Mouse (Mus musculus): ENCODE data around the gene Relch.
"Not testable (repeated sequence)": the region's sequence is repeated elsewhere in the genome, so short reads cannot be mapped to it uniquely, and the experiment has no call there.

The Relch gene

DNA sequence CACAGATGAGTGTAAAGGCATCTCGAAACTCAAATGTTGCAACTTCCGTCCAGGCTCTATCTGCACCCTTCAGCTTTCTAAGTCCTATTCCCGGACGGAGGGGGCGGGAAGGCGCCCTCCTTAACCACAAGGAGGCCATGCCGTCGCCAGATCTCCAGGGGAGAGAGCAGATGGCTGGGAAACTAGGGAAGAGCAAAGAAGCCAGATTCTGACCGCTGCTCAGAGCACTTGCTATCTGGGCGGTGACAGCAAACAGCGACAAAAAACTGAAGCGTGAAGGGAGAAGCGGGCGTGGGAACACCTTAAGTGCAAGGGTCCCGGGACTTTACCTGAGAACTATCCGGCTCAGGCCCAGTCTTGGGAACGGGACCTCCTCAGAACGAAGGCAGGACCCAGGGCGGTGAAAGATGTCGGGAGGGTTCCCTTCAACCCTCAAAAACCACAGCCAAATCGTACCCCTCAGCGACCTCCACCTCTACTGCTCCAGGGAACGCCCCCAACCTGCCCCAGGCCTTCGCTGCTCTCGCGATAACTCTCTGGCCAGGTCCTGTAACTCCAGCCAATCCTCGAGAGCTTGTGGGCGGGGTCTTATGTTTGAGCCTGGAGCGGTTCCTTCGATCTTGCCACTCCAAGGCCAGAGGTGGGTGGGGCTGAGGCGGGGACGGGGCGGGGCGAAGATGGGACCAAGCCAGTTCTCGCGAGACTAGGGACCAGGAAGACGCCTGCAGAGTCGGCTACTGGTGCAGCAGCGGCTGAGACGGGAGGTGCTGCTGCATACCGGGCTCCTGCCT lies at the start of gene Relch, which contains the start of gene Pign:
Gene Relch, plus strand, starts transcription at position 691 of the 791 bp plus-strand sequence.
Gene Pign, minus strand, starts transcription at position 507 of the 791 bp plus-strand sequence.
- peak; percentile 97 for DNase-seq (ENCODE audit: low spot score in 2 of 2)

DNA sequence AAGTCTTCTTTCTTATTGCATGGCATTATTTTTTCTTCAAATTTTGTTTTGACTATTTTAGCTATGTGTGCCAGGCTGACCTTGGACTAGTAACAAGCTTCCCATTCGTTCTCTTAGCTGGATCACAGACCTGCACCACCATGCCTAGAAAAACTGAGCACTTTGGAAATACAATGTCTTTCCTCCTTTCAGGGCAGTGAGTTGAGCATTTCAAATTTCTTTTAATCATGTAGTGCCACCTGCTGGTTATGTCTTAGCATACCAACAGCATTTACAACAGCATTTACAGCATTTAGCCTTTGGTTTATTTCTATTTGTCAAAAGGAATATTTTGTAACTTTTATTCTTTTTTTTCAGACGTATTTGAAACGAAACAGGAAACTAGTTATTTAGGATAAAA lies 33.2 kb upstream of the Relch start:
- DNase-seq (ENCODE audit: low spot score in 2 of 2) = no peak

DNA sequence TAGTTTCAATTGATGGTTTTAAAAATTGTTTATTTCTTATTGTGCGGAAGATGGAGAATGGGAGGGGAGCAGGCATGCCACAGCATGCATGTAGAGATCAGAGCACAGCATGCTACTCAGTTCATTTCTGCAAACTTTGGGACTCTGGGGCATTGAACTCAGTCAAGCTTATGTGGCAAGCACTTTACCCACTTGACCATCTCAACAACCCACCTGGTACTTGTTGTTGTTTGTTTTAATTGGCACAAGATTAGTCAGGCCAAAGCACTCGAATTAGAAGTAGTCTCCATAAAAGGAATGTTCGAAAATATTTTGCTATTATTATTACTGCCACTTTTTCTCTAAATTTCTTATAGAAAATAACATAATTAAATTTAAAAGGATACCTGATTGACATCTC lies 19.6 kb upstream of the Relch start:
- no peak for DNase-seq (ENCODE audit: low spot score in 2 of 2)

DNA sequence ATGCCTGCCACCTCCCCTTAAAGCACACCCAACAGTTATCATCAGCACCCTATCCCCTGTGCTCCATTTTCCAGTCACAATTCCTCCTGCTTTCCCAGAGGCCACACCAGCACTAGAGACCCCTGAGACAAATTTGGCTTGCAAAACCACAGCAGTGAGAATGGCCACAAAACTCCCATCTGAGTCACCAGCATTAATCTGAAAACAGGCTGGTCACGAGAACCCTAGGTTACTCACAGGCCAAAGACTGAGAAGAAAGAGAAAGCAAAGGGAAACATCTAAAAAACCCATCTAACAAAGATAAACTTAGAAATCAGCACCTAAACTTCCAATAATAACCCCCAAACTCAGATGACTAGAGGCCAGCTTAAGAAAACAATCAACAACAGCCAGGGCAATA lies 13.0 kb upstream of the Relch start:
- DNase-seq (ENCODE audit: low spot score in 2 of 2) = no peak

DNA sequence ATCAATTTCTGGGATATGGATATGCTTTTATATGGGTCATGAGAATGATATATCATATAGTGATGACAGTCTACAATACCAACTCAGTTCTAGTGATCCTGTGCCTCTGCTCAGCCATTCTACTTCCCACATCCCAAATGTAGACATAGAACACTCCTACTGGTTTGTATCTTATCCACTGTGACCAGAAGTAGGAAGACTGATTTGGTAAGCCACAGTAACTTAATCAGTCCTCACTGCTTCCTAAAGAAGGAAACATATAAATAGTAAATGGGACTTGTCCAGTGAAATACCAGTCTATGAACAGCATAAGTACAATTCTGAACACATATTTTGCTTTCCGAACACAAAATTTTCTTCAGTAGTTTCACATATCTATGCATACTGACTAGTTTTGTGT lies 9.7 kb upstream of the Relch start:
- no peak for DNase-seq (ENCODE audit: low spot score in 2 of 2)

DNA sequence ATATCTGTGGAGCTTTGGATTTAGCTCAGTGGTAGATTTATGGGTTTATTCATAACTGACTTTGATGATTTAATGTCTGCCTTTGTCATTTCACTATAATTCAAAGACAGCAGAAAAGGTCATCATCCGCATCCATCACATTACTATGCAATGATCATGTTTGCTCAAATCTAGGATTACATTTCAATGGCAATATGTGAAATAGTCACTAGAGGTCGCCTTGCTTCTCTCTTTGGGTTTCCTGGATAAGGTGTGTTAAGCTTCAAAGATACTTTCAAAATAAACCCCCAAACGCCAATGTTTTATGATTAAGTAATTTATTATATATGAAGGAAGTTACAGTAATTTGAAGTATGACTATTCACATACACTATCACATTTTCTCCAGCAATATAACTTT lies 3.6 kb upstream of the Relch start:
- no peak for DNase-seq (ENCODE audit: low spot score in 2 of 2)

DNA sequence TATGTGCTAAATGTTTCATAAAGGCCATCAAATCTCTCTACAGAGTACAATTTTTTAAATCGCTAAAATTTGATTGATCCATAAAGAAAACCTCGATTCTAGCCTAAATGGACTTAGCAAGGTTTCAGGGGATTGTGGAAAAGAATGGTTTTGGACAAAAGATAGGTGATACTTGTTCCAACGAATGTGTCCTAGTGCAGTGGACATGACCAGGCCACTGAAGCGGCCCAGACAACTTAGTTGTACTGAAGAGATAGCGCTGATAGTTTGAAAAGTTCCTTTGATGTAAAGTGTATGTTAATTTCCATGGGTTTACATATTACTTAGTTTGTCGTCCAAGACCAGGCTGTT lies 866 bp upstream of the Relch start:
- no peak for DNase-seq (ENCODE audit: low spot score in 2 of 2)

DNA sequence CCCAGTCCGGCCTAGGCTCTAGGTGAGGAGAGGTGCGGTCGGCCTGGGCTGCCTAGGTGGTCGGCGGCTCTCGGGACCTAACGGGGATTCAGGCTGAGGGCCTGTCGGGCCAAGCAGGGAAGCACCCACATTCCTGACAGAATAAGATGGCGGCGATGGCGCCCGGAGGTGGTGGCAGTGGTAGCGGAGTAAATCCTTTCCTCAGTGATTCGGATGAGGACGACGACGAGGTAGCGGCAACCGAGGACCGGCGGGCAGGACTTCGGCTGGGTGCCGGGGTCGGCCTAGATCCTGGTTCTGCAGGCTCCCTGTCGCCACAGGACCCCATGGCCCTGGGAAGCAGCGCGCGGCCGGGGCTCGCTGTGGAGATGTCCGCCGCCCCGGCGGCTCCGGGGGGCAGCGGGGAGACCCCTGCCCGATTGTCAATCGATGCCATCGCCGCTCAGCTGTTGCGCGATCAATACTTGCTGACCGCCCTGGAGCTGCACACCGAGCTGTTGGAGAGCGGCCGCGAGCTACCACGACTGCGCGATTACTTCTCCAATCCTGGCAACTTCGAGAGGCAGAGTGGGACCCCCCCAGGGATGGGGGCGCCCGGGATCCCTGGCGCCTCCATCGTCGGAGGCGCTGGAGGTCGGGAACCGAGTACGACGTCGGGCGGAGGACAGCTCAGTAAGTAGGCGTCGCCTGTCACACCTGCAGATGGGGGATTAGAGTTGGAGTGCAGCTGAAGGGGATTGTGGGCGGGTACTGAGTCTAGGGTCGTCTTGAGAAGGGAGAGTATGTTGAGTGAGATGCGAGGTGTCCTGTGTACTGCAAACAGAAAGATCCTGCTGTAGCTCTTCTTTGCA lies 526 bp downstream of the Relch start:
- no peak for DNase-seq (ENCODE audit: low spot score in 2 of 2)

DNA sequence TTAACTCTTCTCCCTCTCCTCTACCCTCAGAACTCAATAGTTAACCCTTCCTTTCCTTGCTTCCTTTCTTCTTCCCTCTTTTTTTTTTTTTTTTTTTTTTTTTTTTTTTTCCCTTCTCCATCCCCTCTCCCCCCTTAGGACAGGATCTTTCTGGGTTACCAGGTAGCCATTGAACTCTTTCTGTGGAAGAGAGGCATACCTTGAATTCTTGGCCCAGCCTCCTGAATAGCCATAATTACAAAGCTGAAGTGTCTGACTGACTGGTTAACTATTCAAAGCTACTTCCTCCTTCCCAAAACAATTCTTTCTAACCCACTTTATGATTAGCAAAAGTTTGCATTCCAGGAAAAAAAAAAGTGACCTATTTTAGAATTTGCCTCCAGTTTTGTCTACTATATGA lies 6.0 kb downstream of the Relch start:
- no peak for DNase-seq (ENCODE audit: low spot score in 2 of 2)

DNA sequence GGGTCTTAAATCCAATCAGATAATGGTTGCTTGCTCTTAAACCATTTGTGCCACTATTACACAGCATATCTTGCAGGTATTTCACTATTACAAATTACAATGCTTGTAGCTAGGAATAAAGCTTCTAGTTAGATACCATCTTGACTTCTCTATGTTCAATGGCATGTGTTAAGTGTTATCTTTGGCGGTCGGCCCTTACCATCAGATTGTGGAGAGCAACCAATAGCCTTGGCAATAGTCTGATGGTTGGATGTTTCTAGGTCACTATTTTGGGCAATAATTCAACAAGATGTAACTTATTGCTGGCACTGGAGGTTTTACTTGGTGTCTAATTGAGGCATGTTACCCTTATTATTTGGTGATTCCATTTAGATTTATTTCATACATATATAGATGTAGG lies 11.1 kb downstream of the Relch start:
- no peak for DNase-seq (ENCODE audit: low spot score in 2 of 2)

DNA sequence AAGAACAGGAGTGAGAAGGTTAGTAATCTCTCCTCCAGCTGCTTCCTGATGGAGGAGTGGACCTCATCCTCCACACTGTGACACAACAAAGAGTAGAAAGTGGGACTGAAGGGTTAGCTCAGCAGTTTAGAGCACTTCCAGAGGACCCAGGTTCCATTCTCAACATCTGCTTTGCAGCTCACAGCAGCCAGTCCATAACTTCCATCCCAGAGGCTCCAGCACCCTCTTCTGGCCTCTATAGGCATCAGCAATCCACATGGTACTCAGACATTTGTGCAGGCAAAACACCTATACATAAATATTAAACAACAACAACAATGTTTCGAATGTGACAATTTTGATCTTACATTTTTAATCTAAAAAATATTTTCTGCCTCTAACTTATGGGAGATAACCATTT lies 16.9 kb downstream of the Relch start:
- DNase-seq (ENCODE audit: low spot score in 2 of 2) = no peak

DNA sequence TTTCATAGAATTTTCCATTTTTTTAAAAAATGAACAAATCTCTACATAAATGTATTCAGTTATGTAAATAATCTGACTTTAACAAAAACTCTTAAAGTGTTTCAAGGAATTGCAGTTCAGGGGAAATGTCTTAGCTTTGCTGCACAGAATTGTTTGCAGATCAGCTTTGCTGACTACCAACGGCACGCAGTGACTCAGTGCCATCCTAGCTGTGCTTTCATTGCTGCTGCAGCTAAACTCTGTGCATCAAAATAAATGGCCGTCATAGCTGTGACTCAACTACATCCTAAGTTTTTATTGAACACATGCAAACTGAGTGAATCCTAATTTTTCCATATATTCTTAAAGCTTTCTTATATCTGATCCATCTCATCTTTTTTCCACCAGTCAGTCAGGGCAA lies 21.8 kb downstream of the Relch start:
- no peak for DNase-seq (ENCODE audit: low spot score in 2 of 2)

DNA sequence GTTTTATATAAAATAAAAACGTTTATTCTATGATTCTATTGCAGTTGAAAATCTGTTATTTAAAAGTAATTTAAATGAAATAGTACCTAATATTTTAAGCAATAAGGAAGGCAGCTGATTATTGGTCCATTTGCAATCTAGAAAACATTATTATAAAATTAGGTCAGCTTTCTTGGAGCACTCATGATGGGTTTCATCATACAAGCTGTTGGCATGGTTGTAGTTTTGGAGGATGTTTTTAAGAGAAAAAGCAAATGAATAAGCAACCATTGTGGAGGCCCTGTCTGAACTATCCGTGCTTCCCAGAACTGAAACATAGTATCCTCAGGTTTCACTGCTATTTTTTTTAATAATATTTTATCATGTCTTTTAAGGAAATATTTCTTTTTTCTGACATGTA lies 31.9 kb downstream of the Relch start:
- no peak for DNase-seq (ENCODE audit: low spot score in 2 of 2)

DNA sequence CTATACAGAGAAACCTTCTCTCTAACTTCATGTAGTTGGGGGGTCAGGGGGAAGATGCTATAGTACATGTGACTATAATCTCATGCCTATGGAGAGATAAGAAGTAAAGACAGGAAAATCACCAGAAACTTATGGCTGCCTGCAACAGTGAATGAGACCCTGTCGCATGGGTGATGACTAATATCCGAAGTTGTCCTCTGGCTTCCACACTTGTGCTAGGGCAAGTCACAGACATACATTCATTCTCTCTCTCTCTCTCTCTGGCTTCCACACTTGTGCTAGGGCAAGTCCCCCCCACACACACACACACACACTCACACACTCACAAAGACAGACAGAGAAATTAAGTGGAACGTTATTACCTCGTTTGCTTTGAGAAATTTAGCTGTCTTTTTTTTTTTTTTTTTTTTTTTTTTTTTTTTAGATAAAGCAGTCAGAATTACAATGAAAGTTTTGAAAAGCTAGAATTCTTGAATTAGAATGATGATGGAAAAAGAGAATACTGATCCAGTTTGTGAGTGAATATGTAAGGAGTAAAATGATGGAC lies 37.4 kb downstream of the Relch start:
- no peak for DNase-seq (ENCODE audit: low spot score in 2 of 2)

DNA sequence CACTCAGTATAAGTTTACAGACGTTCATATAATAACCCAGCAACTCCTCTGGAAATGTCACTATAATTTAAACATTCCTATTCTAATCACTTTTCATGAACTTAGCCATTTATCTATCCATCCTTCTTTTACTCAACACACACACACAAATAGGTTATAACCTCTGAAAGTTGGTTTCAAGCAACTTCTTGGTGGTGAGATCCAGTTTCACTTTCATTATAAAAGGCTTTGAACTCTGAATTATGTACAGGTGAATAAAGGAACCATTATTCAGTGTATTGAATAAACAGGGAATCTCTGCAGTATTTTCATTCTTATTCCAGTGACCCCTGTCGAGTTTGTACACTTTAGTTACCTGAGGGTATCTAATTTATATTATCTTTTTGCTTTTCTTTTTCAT lies 45.8 kb downstream of the Relch start:
- DNase-seq (ENCODE audit: low spot score in 2 of 2) = no peak

DNA sequence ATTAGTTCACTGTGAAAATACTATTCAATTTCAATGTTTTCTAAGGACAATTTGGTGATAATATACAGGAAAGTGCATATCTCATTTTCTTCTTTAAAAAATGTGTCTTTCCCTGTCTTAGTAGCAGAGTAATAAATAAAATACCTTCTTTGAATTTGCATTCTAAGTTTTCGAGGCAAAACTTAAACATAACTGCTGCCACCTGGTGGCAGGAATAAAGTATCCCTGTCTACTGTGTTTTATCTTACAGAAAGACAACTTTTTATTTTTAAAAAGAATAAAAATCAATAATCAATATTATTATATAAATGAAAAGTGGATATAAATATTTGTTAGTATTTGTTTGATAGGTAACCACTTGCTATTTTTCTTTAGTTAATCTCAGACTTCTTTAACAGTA lies 47.6 kb downstream of the Relch start:
- no peak for DNase-seq (ENCODE audit: low spot score in 2 of 2)

DNA sequence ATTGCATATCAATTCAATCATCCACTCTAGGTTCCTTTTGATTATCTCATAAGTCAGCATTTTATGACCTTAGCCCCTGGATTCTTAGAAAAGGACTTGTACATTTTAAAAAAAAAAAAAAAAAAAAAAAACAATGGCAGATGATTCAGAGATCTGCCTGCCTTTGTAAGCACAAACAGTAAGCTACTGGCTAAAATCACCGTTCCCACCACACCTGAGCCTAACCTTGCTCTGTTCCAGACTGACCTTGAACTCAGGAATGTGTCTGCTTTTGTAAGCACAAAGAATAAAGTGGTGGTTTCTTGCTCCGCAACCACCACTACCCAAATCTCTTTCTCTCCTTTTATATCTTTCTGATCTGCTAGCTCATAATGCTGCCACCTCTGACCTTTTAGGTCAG lies 49.2 kb downstream of the Relch start:
- no peak for DNase-seq (ENCODE audit: low spot score in 2 of 2)

DNA sequence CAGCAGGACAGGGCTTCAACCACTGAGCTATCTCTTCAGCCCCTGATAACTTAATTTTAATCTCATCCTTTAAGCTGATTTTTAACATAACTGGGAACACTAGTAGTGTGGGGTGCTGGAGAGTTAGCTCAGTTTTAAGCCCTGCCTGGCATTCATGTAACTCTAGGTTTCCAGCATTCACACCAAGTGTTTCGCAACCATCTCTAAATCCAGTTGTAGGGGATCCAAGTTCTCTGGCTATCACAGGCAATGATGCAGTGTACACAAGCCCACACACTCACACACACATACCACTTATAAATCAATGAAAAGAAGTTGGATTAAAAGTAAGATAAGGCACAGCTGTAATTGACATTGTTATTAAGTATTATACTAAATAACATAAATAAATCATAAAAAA lies 54.7 kb downstream of the Relch start:
- DNase-seq (ENCODE audit: low spot score in 2 of 2) = no peak

DNA sequence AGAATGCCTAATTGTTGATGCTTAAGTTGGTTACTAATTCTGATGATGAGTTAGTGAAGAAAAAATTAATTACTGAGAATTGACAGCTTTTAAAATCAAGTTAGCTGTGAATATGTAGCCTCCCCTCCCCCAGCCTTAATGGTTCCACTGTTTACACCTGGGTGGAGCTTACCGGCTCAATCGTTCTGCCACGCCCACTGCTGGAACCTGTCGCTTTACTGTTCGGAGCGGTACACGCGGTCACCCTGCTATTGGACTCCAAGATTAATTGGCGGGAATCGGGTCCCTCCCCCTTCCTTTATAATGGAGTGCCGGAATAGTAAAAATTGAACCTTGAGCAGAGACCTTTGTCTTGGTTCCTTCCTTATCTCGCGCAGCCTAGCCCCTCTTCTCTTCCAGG lies 65.6 kb downstream of the Relch start:
- DNase-seq (ENCODE audit: low spot score in 2 of 2) = not testable (repeated sequence)

DNA sequence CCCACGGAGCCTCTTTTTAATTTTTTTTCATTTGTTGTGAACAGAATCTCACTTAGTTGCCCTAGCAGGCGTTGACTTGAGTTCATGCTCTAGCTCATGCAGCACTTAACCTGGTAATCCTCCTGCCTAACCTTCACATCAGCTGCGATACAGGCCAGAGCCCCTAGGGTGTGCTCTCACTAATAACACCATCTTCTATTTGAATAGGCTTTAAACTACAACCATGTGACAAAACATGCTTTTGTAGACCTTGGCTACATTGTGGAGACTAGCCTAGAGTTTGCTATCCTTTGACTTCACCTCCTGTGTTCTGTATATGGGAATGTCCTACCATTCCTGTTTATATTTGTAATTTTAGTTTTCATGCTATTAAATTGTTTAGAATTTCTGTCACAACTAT lies 71.7 kb downstream of the Relch start:
- DNase-seq (ENCODE audit: low spot score in 2 of 2) = no peak

DNA sequence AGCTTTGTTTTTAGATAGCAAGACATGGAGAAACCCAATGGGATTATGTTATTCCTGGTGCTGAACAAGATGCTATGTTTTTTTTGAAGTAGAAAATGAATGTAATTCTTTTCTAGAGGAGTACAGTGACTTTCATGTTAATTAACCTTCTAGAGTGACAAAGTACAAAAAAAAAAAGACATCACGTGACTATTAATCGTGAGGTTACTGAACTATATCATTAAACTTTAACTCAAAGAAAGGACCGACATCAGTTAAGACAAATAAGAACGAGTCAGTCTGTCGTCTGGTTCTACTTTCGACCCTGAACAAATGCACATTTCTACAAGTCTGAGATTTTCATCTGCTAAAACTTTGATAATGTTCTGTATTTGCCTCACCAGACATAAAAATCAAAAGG lies 74.7 kb downstream of the Relch start:
- no peak for DNase-seq (ENCODE audit: low spot score in 2 of 2)

DNA sequence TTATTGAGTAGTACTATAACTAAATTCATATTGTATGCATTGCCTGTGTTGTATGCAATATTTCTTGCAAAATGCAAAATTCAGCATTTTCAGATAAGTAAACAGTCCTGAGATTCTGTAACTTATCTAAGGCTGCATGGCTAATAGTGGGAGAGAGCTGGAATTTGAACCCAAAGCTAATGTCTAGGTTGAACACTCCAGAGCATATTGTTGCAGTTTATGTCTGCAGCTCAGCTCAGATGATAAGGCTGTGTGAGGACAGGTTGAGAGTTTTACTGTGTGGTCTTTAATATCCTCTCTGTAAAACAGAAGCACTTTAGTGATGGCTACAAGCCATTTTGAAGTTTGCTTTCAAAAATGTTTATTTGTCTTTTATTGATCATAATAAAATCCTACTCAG lies 75.8 kb downstream of the Relch start:
- DNase-seq (ENCODE audit: low spot score in 2 of 2) = no peak

DNA sequence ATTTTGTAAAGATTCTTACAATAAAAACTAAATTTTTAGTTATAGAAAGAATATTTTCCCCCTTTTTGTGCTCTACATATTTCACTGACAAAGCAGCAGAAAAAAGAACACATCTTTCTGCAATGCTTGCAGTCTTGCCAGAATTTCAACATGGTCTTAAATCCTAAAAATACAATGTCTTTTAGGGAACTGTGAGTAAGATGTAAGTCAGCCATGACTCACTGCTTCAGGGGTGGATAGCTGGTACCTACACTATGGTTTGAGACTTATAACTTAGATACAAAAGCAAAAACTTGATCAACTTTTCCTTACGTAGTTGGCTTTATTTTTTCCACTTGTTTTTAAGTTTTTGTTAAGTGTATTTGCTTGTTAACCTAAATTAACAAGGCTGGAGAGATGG lies 78.8 kb downstream of the Relch start:
- no peak for DNase-seq (ENCODE audit: low spot score in 2 of 2)

Data from frontal cortex, postnatal 14 days (tissue).